Mouse (Mus musculus) 416B (cell line): ENCODE measurements around the gene Jmjd1c.

Experiments
- DNase-seq: peaks from one replicate; pipeline ENCODE4 v3.0.0; 2011; ENCODE audit warnings: low read depth

Jmjd1c gene

GRCm38 (mm10) chr10:67095798-67096620 lies at the start of gene Jmjd1c:
TSS of gene Jmjd1c (plus strand) at chr10:67096125.
- peak; percentile 67 for DNase-seq

DNA sequence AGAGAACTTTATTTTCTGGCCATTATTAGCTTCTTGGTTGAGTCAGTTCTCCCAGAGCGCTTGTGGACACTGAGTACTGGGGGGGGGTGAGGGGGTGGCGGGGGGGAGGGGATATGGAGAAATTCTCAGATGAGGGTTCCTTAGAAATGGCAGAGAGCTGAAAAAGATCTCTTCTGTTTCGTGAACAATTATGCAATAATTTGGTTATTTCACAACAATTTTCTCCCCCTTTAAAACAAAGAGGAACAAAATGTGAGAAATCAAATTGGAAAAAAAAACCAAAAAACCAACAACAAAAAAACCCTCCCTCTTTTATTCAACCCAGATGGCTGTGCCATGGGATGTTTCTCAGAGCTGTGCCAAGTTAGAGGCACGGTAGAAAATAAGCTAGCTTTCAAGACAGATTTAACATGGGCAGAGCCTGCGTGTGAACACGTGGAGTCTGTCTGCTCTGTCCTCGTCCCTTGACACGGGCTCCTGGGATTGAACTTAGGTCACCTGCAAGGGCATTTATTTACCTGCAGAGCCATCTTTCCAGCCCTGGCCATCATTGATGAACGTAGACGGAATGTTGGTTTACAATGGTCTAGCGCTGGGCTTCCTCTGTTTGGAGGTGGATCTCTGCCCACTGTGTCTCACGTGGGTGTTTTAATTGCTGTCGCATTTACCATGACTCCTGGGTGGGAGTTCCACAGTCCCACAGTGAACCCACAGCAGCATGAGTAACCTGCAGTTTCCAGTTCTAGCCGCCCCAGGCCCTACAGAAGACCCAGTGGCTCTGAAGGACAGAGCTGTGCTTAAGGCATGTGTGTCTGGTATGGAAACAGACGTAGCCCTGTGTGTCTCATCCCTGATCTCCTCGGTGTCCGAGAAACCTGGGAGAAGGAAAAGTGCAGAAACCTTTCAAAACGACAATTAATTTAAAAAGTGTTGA lies 47.9 kb upstream of the Jmjd1c start:
- peak; percentile 78 for DNase-seq

DNA sequence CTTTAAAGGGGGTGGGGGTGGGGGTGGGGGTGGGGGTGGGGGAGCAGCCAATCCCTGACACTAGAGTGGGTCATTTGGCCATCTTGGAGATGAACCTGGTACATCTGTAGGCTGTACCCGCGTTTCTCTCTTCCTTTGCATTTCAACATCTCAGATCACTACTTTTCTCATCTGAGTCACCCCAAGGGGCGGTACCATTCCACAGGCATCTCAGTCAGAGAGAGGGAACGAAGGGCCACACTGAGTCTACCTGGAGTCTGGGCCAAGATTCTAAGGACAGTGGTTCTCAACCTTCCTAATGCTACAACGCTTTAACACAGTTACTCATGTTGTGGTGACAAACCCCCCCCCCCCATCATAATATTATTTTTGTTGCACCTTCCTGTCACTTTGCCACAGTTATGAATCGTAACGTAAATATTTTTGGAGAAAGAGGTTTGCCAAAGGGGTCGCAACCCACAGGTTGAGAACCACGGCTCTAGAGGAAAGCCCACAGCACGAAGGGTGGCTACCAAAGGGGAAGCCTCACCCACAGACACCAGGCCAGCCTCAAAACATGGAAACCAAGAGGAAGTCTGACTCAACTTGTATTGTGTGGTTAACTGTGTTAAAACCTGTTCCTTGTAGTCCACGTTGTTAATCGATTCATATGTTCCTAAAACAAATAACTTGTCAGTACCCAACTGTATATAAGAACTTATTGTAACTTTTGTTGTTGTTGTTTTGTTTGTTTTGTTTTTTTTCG lies 46.9 kb upstream of the Jmjd1c start:
- DNase-seq: peak; percentile 83

- DNase-seq: no peak
Observed at GRCm38 (mm10) chr10:67049621-67050020, 46.3 kb upstream of the Jmjd1c start.

GRCm38 (mm10) chr10:67050766-67051165 lies 45.2 kb upstream of the Jmjd1c start:
- DNase-seq: no peak

DNA sequence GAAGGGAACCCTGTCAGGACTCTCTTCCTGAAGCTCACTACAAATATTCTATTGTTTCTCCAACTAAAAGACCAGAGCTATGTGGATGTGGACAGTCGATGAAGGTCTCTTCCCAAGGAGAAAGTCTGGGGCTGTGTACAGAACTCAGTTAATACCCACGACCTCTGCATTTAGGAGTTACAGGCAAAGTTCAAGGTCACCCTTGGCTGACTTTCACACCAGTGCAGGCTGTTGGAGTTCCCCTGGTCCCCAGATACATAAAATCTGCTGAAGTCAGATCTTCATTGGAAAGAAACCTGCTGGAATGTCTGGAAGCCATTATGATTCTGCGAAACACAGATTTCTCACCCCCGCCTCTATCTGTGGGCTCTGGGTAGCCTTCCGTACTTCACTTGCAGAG lies 44.5 kb upstream of the Jmjd1c start:
- no peak for DNase-seq

DNA sequence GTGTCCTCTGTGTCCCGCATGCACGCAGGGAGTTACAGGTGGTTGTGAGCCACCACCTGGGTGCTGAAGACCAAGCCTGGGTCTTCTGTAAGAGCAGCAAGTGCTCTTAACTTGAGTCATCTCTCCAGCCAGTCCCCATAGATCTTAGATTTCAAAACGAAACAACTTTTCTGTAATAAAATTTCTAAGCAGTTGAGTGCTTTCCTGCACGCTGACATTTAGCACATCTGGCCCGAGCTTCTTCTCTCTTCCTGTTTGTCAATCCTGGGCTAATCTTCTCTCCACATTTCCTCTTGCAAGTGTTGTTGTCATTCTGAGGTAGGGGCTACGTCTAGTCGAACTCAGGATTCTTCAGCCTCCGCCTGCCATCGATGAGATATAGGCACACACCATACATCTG lies 43.5 kb upstream of the Jmjd1c start:
- DNase-seq: peak; percentile 51

- DNase-seq: no peak
Observed at GRCm38 (mm10) chr10:67053475-67053874, 42.5 kb upstream of the Jmjd1c start.

DNA sequence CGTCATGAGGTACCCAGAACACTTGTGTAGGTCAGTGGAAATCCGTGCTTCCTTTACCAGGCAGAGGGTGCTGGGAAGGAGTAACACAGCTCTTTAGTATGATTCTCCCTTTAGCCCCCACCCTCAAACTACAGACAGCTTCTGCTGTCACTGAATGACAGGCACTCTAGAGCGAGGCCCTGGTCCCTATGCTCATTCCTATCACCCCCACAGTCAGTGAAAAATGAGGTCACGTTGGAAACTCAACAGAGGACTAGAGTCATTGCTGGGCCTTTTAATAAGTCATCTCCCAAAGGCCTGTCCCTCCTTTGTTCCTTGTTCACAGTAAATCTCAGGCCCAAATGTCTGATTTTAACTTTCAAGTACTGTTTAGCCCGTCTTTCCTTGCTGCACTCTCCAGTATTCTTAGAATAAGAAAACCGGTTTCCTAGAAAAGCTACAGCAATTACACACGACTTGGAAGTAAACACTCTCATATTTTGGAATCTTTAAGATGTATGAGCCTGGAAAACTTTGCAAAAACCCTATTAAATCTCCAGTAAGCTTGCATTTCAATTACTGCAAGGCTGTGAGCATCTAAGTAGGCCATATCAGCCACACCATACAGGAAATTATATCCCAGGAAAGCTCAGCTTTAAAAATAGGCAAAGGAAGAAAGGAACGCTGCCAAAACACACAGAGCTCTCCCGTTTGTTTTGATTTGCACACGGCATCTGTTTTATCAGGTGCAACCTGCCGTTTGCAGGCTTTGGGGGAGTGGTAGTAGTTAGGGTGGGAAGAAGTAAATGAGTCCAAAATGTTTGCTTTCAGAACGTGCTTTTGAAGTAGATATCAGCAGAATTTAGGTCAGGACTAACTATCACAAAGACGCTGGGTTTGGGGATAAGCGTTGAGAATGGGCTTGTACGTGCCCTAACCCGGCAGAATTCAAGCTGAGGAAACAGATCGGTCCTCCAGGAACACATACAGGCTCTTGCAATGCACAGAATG lies 39.8 kb upstream of the Jmjd1c start:
- DNase-seq: no peak

- no peak for DNase-seq
Observed at GRCm38 (mm10) chr10:67057208-67057607, 38.7 kb upstream of the Jmjd1c start.

DNA sequence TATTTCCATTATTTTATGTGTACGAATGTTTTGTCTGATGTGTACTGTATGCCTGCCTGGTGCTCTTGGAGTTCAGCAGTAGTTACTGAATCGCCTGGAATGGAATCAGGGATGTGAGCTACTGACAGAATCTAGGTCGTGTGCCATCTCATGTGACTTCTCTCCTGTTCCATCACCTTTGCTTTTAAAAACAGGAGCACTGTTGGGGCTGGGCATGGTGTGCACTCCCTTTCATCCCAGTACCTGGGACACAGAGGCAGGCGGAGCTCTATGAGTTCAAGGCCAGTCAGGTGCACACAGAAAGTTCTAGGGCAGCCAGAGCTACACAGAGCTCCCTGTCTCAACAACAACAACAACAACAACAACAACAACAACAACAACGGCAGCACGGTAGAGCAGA lies 38.2 kb upstream of the Jmjd1c start:
- DNase-seq: no peak

- no peak for DNase-seq
Observed at GRCm38 (mm10) chr10:67058297-67058696, 37.6 kb upstream of the Jmjd1c start.

- no peak for DNase-seq
Observed at GRCm38 (mm10) chr10:67058702-67059101, 37.2 kb upstream of the Jmjd1c start.

- DNase-seq: no peak
Observed at GRCm38 (mm10) chr10:67061367-67061801, 34.5 kb upstream of the Jmjd1c start.

- DNase-seq: no peak
Observed at GRCm38 (mm10) chr10:67061823-67062222, 34.1 kb upstream of the Jmjd1c start.

- DNase-seq: peak; percentile 54
Observed at GRCm38 (mm10) chr10:67065277-67065887, 30.5 kb upstream of the Jmjd1c start.

- DNase-seq: no peak
Observed at GRCm38 (mm10) chr10:67065927-67066326, 30.0 kb upstream of the Jmjd1c start.

- DNase-seq: no peak
Observed at GRCm38 (mm10) chr10:67066421-67066820, 29.5 kb upstream of the Jmjd1c start.

DNA sequence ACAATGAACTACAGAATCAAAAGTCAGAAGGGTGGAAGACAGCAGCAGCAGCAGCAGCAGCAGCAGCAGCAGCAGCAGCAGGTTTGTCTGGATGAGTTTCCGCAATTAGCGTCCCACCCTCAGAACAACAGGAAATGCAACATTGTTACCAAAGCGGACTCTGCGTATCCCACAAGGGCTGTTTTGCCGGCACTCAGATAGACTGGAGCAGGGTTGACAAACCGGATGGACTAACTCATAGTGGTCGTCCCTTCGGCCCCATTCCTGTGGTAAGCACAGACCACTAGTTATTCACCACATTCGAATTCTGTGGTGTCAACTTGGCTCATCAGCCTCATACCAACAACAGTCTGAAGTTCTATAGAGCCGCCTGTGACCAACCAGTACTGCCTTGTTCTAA lies 26.9 kb upstream of the Jmjd1c start:
- DNase-seq: peak; percentile 93

DNA sequence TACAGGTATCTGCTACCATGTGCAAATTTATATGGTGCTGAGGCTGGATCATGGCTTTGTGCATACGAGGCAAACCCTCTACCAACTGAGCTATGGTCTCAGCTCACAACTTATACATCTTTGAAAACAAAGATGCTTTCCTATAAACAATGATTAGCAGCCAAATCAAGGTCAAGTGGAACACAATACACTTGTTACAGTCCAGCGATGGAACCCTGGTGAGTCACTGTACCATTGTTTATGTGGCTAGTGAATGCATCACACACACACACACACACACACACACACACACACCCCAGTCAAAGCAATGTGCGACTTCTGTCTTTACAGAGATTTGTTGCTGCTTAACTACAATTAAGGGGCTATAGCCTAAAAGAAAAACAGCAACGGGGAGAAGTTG lies 24.5 kb upstream of the Jmjd1c start:
- peak; percentile 55 for DNase-seq
